Mouse (Mus musculus) MEL (cell line): Measurements from ENCODE around the gene Fam173a. TPM values are rescaled to one million over a fixed set of nuclear protein-coding genes. Genes with fewer than 3 reads are reported as not detected.
A peak's percentile ranks its signal among the peaks of the same experiment; 100 is the strongest.

Source experiments
- DNase-seq: peaks from one replicate; pipeline ENCODE4 v3.0.0; 2011; ENCODE audit warnings: low read depth, low spot score
- H3K27ac ChIP-seq: 2 replicates; pipeline ENCODE4 v1.5.1; 2012; ENCODE audit warnings: low read depth, mild to moderate bottlenecking, control low read depth, low read length, moderate library complexity; ENCODE audit not compliant: control insufficient read depth
- H3K27me3 ChIP-seq, 2 experiments: fragments of 150-350 bp in 1 of 2; sonication (generic) in 1 of 2; 2 replicates each; pipeline ENCODE4 v1.6.1; 2012; ENCODE audit warnings: low read length in 2 of 2, mild to moderate bottlenecking in 2 of 2, improper control_type of control experiment in 1 of 2, moderate library complexity in 1 of 2; ENCODE audit not compliant: insufficient read depth in 2 of 2, control insufficient read depth in 1 of 2
- H3K36me3 ChIP-seq, 2 experiments: 2 replicates each; pipeline ENCODE4 v1.6.1; 2012 to 2014; ENCODE audit warnings: low read length in 2 of 2, improper control_type of control experiment in 1 of 2, inconsistent platforms in 1 of 2, mild to moderate bottlenecking in 1 of 2; ENCODE audit not compliant: insufficient read depth in 2 of 2, control insufficient read depth in 1 of 2
- H3K4me1 ChIP-seq, 2 experiments: fragments of 150-350 bp in 1 of 2; sonication (generic) in 1 of 2; 2 replicates each; pipeline ENCODE4 v1.6.1; 2012; ENCODE audit warnings: low read length in 2 of 2, improper control_type of control experiment in 1 of 2, mild to moderate bottlenecking in 1 of 2; ENCODE audit not compliant: insufficient read depth in 2 of 2, control insufficient read depth in 1 of 2
- H3K4me3 ChIP-seq, 2 experiments: fragments of 150-350 bp in 1 of 2; sonication (generic) in 1 of 2; 2 replicates each; pipeline ENCODE4 v1.5.1; 2012; ENCODE audit warnings: low read depth in 2 of 2, low read length in 2 of 2, mild to moderate bottlenecking in 2 of 2, moderate library complexity in 2 of 2, control low read depth in 1 of 2, improper control_type of control experiment in 1 of 2; ENCODE audit not compliant: control insufficient read depth in 1 of 2, insufficient read depth in 1 of 2
- H3K79me2 ChIP-seq: 2 replicates; pipeline ENCODE4 v1.6.1; 2012; ENCODE audit warnings: mild to moderate bottlenecking, low read length, moderate library complexity; ENCODE audit not compliant: control insufficient read depth, poor library complexity, insufficient read depth
- H3K9ac ChIP-seq: 2 replicates; pipeline ENCODE4 v1.6.1; 2012; ENCODE audit warnings: low read depth, mild to moderate bottlenecking, control low read depth, low read length, moderate library complexity; ENCODE audit not compliant: control insufficient read depth, poor library complexity, severe bottlenecking
- H3K9me3 ChIP-seq: fragments of 150-350 bp; sonication (generic); replicated peaks from 2 replicates; pipeline ENCODE4 v1.6.1; 2012; ENCODE audit warnings: mild to moderate bottlenecking, low read length, improper control_type of control experiment, moderate library complexity; ENCODE audit not compliant: insufficient read depth
- BHLHE40 ChIP-seq: IDR thresholded peaks from 2 replicates; pipeline ENCODE4 v1.6.1; 2012; ENCODE audit warnings: low read depth, mild to moderate bottlenecking, inconsistent platforms, low read length, improper control_type of control experiment, borderline replicate concordance
- CHD1 ChIP-seq: IDR thresholded peaks from 2 replicates; pipeline ENCODE4 v1.6.1; 2012; ENCODE audit warnings: low read depth, mild to moderate bottlenecking, inconsistent platforms, low read length, improper control_type of control experiment
- CHD2 ChIP-seq: IDR thresholded peaks from 2 replicates; pipeline ENCODE4 v1.6.1; 2011; ENCODE audit warnings: low read length, improper control_type of control experiment
- CTCF ChIP-seq, 3 experiments: IDR thresholded peaks in 2 of 3; conservative IDR thresholded peaks in 1 of 3; 2 replicates each; pipeline ENCODE4 v1.5.1; 2011 to 2012; ENCODE audit warnings: low read length in 3 of 3, low read depth in 2 of 3, mild to moderate bottlenecking in 2 of 3, improper control_type of control experiment in 1 of 3, inconsistent platforms in 1 of 3, mixed read lengths in 1 of 3, moderate library complexity in 1 of 3; ENCODE audit not compliant: control insufficient read depth in 1 of 3, insufficient read depth in 1 of 3, poor library complexity in 1 of 3, severe bottlenecking in 1 of 3
- E2F4 ChIP-seq: IDR thresholded peaks from 2 replicates; pipeline ENCODE4 v1.6.1; 2011; ENCODE audit warnings: low read depth, low read length, improper control_type of control experiment, borderline replicate concordance
- EP300 ChIP-seq, 2 experiments: IDR thresholded peaks; 2 replicates each; pipeline ENCODE4 v1.6.1; 2011; ENCODE audit warnings: improper control_type of control experiment in 2 of 2, low read length in 2 of 2, low read depth in 1 of 2, mild to moderate bottlenecking in 1 of 2
- ETS1 ChIP-seq: IDR thresholded peaks from 2 replicates; pipeline ENCODE4 v1.6.1; 2012; ENCODE audit warnings: low read depth, mild to moderate bottlenecking, inconsistent platforms, low read length, improper control_type of control experiment, moderate library complexity
- GABPA ChIP-seq: IDR thresholded peaks from 2 replicates; pipeline ENCODE4 v1.6.1; 2012; ENCODE audit warnings: low read depth, mild to moderate bottlenecking, inconsistent platforms, low read length, improper control_type of control experiment, moderate library complexity
- GATA1 ChIP-seq: IDR thresholded peaks from 2 replicates; pipeline ENCODE4 v1.6.1; 2011; ENCODE audit warnings: low read depth, low read length, improper control_type of control experiment
- HCFC1 ChIP-seq: IDR thresholded peaks from 2 replicates; pipeline ENCODE4 v1.6.1; 2012; ENCODE audit warnings: low read depth, mild to moderate bottlenecking, inconsistent platforms, low read length, improper control_type of control experiment, moderate library complexity
- JUND ChIP-seq: IDR thresholded peaks from 2 replicates; pipeline ENCODE4 v1.6.1; 2011; ENCODE audit warnings: low read depth, mild to moderate bottlenecking, improper control_type of control experiment, low read length
- KAT2A ChIP-seq: conservative IDR thresholded peaks from 2 replicates; pipeline ENCODE4 v1.6.1; 2012; ENCODE audit warnings: low read depth, low read length, improper control_type of control experiment, inconsistent platforms
- MAFK ChIP-seq: IDR thresholded peaks from 2 replicates; pipeline ENCODE4 v1.6.1; 2011; ENCODE audit warnings: low read depth, mild to moderate bottlenecking, low read length, improper control_type of control experiment, borderline replicate concordance
- MYB ChIP-seq: IDR thresholded peaks from 2 replicates; pipeline ENCODE4 v1.6.1; 2011; ENCODE audit warnings: mild to moderate bottlenecking, low read depth, low read length, improper control_type of control experiment
- MYC ChIP-seq: IDR thresholded peaks from 2 replicates; pipeline ENCODE4 v1.6.1; 2011; ENCODE audit warnings: low read depth, mild to moderate bottlenecking, low read length, improper control_type of control experiment, moderate library complexity
- NELFE ChIP-seq: IDR thresholded peaks from 2 replicates; pipeline ENCODE4 v1.6.1; 2011; ENCODE audit warnings: low read depth, low read length, improper control_type of control experiment
- POLR2AphosphoS2 ChIP-seq: IDR thresholded peaks from 2 replicates; pipeline ENCODE4 v1.6.1; 2011; ENCODE audit warnings: low read length, improper control_type of control experiment
- RCOR1 ChIP-seq: IDR thresholded peaks from 2 replicates; pipeline ENCODE4 v1.6.1; 2012; ENCODE audit warnings: low read depth, mild to moderate bottlenecking, inconsistent platforms, low read length, improper control_type of control experiment
- SIN3A ChIP-seq: IDR thresholded peaks from 2 replicates; pipeline ENCODE4 v1.6.1; 2012; ENCODE audit warnings: low read length, improper control_type of control experiment, inconsistent platforms
- TAL1 ChIP-seq: IDR thresholded peaks from 2 replicates; pipeline ENCODE4 v1.6.1; 2012; ENCODE audit warnings: mild to moderate bottlenecking, inconsistent platforms, low read length, moderate library complexity, mixed read lengths
- TCF12 ChIP-seq: IDR thresholded peaks from 2 replicates; pipeline ENCODE4 v1.6.1; 2014; ENCODE audit warnings: low read depth, mild to moderate bottlenecking, inconsistent platforms, low read length, improper control_type of control experiment, moderate library complexity
- UBTF ChIP-seq: IDR thresholded peaks from 2 replicates; pipeline ENCODE4 v1.6.1; 2012; ENCODE audit warnings: low read depth, mild to moderate bottlenecking, inconsistent platforms, low read length, improper control_type of control experiment, moderate library complexity, borderline replicate concordance; ENCODE audit not compliant: insufficient read depth
- USF2 ChIP-seq, 2 experiments: IDR thresholded peaks; 2 replicates each; pipeline ENCODE4 v1.6.1; 2011 to 2012; ENCODE audit warnings: improper control_type of control experiment in 2 of 2, low read length in 2 of 2, borderline replicate concordance in 1 of 2, inconsistent platforms in 1 of 2, low read depth in 1 of 2, mild to moderate bottlenecking in 1 of 2; ENCODE audit not compliant: insufficient read depth in 1 of 2
- ZC3H11A ChIP-seq: IDR thresholded peaks from 2 replicates; pipeline ENCODE4 v1.6.1; 2012; ENCODE audit warnings: low read depth, mild to moderate bottlenecking, inconsistent platforms, low read length, improper control_type of control experiment
- ZKSCAN1 ChIP-seq: IDR thresholded peaks from 2 replicates; pipeline ENCODE4 v1.6.1; 2012; ENCODE audit warnings: low read depth, mild to moderate bottlenecking, inconsistent platforms, low read length, improper control_type of control experiment, moderate library complexity
- ZMIZ1 ChIP-seq: IDR thresholded peaks from 2 replicates; pipeline ENCODE4 v1.6.1; 2012; ENCODE audit warnings: low read depth, mild to moderate bottlenecking, inconsistent platforms, low read length, improper control_type of control experiment, moderate library complexity
- ZNF384 ChIP-seq: IDR thresholded peaks from 2 replicates; pipeline ENCODE4 v1.6.1; 2012; ENCODE audit warnings: low read depth, mild to moderate bottlenecking, inconsistent platforms, low read length, improper control_type of control experiment
- polyA plus RNA-seq, 2 experiments: library from polyadenylated mRNA; stranded (reverse) in 1 of 2; unstranded in 1 of 2; fragments of >175 nt in 1 of 2; fragments of >200 nt in 1 of 2; gene quantifications; 2 replicates each; pipeline versions ENCODE4 v1.2.1 to v1.2.4; 2012; ENCODE audit warnings: low replicate concordance in 2 of 2, low read depth in 1 of 2; ENCODE audit not compliant: insufficient read length in 2 of 2, insufficient read depth in 1 of 2, missing spikeins in 1 of 2
- total RNA-seq: library from RNA; depleted of rRNA; stranded (reverse); fragments of 300-350 nt; gene quantifications from 2 replicates; pipeline ENCODE4 v1.2.3, GENCODE M21; 2012

Fam173a gene
- total and polyA plus RNA-seq, 3 experiments = 36.6 to 39.0 TPM; not detected in 1

DNA sequence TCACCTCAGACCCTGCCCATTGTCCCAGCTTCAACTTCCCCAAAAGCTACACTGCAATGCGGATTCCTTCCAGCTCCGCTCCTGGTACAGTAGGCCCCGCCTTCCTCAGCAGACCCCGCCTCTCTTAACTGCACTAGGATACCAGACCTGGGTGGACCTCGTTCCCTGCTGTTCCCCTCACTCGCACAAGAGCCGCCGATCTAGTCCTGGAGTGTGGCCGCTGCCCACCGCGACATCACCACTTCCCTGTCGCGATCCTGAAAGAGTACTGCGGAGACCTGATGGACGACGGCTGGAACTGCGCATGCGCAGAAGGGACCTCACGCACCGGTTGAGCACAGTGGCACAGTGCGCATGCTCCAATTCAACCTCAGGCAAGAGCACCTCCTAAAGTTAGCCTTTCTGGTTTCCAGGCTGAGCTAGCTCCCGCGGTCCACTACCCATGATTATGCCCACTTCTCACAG is 7.4 kb downstream of the Fam173a start, which contains the start of gene Haghl (continued):
- TF ChIP-seq CHD2 (no peak), ZC3H11A (no peak), TCF12 (peak; percentile 21; the same call in 1 of the 2 replicates), HCFC1 (peak; percentile 69), BHLHE40 (no peak), CHD1 (no peak), E2F4 (no peak), NELFE (peak; percentile 85), GATA1 (no peak), EP300 (IDR thresholded peaks at IDR 0.05; ENCODE audit: low read depth in 1 of 2, low read length in 2 of 2) (no peak), JUND (no peak), MYB (no peak), TAL1 (no peak), UBTF (no peak), POLR2AphosphoS2 (peak; percentile 86), GABPA (no peak), KAT2A (no peak), MYC (no peak), ZNF384 (no peak), ZMIZ1 (peak; percentile 67; the same call in 1 of the 2 replicates)
- TF ChIP-seq, all 39 proteins: peak for 10

DNA sequence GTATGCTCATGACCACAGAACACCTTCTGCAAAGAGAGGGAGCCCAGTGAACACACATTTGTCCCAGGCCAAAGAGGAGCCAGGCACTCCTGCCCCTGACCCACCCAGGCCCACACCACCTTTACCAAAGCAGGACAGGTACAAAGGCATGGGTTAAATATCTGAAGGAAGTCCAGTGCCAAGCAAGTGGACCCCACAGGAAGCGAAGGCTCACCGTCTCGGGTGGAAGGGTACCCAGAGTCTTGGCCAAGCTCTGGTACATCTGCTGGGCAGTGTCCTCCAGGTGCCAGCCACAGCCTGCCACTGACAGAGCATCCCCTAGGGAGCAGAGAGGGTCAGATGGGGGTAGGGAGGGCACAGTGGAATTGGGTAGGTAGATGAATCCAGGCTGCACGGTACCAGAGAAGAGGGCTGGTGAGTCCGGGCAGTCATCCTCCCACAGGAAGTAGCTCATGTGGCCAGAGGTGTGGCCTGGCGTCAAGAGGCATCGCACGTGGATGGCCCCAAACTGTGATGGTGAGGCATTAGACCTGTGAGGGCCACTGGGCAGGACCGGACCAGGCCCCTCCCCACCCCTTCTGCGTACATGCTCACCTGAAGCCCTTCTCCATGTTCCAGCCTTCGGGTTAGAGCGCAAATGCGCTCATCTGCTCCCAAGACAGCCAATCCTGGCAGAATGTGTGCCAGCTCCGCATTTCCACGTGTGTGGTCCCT is 8.7 kb downstream of the Fam173a start:
- no peaks in the 10 kb centered on the region for H3K27me3 ChIP-seq
- no peaks in the 10 kb centered on the region for H3K4me1 ChIP-seq
- H3K9ac ChIP-seq = peak overlapping the region; percentile 60; the same call in 1 of the 2 replicates
- H3K27ac ChIP-seq = no peak overlapping the region
- no peak overlapping the region; a peak in 1 of 4 replicates for H3K4me3 ChIP-seq
- H3K79me2 ChIP-seq = no peaks in the 10 kb centered on the region
- DNase-seq = no peak
- TF ChIP-seq EP300 (IDR thresholded peaks at IDR 0.05; ENCODE audit: low read depth in 1 of 2, low read length in 2 of 2) (no peak), BHLHE40 (no peak), UBTF (no peak), SIN3A (no peak), RCOR1 (no peak), CTCF (IDR thresholded peaks at IDR 0.05 in 2 of 3, conservative IDR thresholded peaks at IDR 0.05 in 1 of 3; ENCODE audit: control insufficient read depth in 1 of 3, insufficient read depth in 1 of 3, low read depth in 2 of 3, low read length in 3 of 3, poor library complexity in 1 of 3, severe bottlenecking in 1 of 3) (no peak), ETS1 (no peak), TAL1 (no peak), MAFK (no peak), USF2 (IDR thresholded peaks at IDR 0.05; ENCODE audit: borderline replicate concordance in 1 of 2, insufficient read depth in 1 of 2, low read depth in 1 of 2, low read length in 2 of 2) (no peak), ZKSCAN1 (no peak), E2F4 (no peak), MYB (no peak)
- peaks cover 0 to 2% of the 10 kb centered on the region in 2 experiments; a peak in 2 of 4 replicates for H3K36me3 ChIP-seq
- H3K9me3 ChIP-seq = no peaks in the 10 kb centered on the region
